Mouse (Mus musculus): Measurements from ENCODE around the gene Jmjd7. TPM values are rescaled to one million over a fixed set of nuclear protein-coding genes. Genes with fewer than 3 reads are reported as not detected.

Jmjd7 gene
- 20.3 and 20.7 TPM in 2 replicates for polyA plus RNA-seq (2015; fragmentation: Nextera tagmentation; extraction: Ambion mirVana)

DNA sequence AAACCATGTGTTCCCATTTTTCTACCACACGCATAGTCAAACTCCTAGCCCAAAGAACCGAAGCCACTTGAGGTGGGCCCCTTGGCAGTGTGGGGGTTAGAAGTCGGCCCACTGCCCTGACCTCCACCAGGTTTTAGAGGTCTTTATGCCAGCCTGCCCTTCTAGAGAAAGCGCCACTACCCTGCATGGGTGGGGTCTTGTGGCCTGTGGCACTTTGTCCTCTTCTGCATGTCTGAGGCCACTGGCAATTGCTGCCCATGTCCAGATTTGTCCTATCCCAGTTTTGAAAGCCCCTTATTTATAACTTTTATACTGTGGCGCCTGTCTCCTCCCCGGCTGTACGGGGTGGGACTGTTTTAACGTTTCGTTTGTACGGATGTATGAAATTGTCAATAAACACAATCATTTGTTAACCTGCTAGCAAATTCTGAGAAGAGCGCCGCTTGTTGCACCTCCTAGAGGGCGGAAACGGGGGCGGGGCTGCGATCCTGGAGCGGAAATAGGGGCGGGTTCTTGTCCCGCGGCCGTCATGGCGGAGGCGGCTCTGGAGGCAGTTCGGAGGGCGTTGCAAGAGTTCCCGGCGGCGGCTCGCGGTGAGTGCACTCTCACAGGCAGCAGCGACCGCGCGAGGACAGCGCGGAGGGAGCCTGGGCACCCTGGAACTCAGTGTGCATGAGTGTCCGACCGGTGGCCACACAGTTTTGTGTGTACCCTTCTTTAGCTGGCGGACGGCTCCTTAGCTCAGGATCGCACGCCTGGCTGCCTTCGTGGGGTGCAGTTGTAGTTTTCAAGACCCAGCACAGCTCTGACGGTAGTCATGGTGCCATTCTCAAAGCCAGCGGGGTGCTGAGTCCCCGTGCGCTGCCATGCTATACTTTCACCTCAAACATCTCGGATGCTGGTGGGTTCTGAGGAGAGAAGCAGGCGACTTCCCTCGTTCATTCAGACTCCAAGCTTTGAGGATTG lies at the start of gene Jmjd7, which contains the start of gene Gm28042:
TSS of gene Jmjd7 (plus strand) at position 500 of the 966 bp plus-strand sequence.
TSS of gene Gm28042 (plus strand) at position 510 of the 966 bp plus-strand sequence.
- Histone ChIP-seq H3K9ac (replicated peaks) (peak within 1 kb of the TSS; percentile 86), H3K4me3 (replicated peaks) (peak within 1 kb of the TSS; percentile 83), H3K27ac (replicated peaks) (peak within 1 kb of the TSS; percentile 95), H3K36me3 (peaks cover 45% of the 10 kb centered on the region), H3K4me2 (peak within 1 kb of the TSS; percentile 79), H3K4me1 (peaks cover 22% of the 10 kb centered on the region), H3K27me3 (replicated peaks) (no peaks in the 10 kb centered on the region), H3K9me3 (replicated peaks) (no peaks in the 10 kb centered on the region)
- 5% methylated on average over 50 of the region's 50 CpGs for WGBS
- ATAC-seq (ENCODE audit: low FRiP score): peak; percentile 91

DNA sequence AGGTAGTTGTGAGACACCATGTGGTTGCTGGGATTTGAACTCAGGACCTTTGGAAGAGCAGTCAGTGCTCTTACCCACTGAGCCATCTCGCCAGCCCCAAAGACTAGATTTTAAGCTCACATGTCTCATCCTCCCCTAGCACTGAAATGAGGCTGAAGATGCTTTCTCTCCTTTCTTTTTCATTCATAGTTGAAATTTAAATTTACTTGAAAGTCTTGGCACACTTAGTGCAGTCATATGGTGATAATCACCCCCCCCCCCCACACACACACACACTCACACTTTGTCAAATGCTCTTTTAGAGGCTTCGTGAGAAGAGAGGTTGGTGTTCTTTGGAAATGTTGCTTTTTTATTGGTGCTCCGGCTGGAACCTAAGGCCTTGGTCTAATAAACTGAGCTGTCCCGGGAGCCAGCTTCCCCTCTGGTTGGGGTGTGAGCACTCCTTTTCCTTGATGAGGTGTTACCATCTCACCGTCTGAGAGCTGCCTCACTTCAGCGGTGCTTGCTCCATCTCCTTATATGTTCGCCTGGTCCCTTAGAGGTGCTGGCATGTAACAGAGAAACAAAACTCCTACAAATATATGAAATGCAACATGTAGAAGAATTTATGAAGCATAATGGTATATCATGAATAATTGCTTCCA lies 46.8 kb upstream of the Jmjd7 start:
- Histone ChIP-seq H3K27me3 (replicated peaks) (no peaks in the 10 kb centered on the region), H3K4me1 (peaks cover 32% of the 10 kb centered on the region), H3K9me3 (replicated peaks) (no peaks in the 10 kb centered on the region), H3K27ac (replicated peaks) (no peak overlapping the region), H3K9ac (replicated peaks) (no peak overlapping the region), H3K4me3 (replicated peaks) (no peak overlapping the region), H3K36me3 (peaks cover 8% of the 10 kb centered on the region), H3K4me2 (no peak overlapping the region)
- ATAC-seq (ENCODE audit: low FRiP score): no peak
- 83% methylated on average over 7 of the region's 7 CpGs for WGBS

DNA sequence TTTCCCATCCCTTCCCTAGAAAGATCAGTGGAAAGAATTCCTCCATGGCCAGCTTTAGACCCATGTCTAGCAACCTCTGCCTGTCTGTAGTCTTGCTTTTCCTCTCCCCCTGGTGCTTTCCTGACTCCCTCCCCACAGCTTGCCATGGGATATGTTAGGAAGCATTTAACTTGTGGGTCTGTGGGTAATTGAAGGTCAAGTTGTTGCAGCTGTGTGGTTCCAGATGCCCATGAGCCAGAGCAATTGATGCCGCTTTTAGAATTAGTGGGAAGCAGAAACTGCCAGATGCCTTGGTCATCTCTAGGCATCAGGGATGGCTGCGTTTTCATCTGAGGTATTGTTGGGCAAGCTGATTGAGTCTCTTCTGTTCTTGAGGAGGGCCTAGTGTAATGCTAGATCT lies 45.7 kb upstream of the Jmjd7 start:
- Histone ChIP-seq H3K4me1 (peaks cover 24% of the 10 kb centered on the region), H3K9ac (replicated peaks) (no peak overlapping the region), H3K27me3 (replicated peaks) (no peaks in the 10 kb centered on the region), H3K4me3 (replicated peaks) (no peak overlapping the region), H3K36me3 (peaks cover 8% of the 10 kb centered on the region), H3K9me3 (replicated peaks) (no peaks in the 10 kb centered on the region), H3K27ac (replicated peaks) (no peak overlapping the region), H3K4me2 (no peak overlapping the region)
- WGBS: 92% methylated on average over 2 of the region's 2 CpGs
- no peak for ATAC-seq (ENCODE audit: low FRiP score)

DNA sequence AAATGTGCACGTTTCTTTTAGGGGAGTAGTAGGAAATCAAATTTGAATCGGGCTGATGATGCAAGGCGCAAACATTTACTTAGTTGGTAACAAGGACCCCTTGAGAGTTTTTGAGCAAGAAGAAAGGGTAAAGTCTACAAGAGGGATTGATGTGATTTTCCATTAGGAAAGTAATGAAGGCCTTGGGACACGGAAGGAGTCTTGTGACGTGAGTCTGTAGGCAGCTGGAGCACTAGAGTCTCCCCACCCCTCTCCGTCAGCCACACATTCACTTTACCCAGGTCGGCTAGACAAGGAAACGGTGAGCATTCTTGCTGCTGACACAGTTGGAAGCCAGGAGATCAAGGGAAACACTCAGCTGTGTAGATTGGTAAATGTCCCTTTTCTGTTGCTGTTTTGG lies 41.4 kb upstream of the Jmjd7 start:
- no peak for ATAC-seq (ENCODE audit: low FRiP score)
- Histone ChIP-seq H3K4me1 (no peaks in the 10 kb centered on the region), H3K4me3 (replicated peaks) (no peak overlapping the region), H3K27me3 (replicated peaks) (no peaks in the 10 kb centered on the region), H3K36me3 (peaks cover 8% of the 10 kb centered on the region), H3K4me2 (no peak overlapping the region), H3K27ac (replicated peaks) (no peak overlapping the region), H3K9me3 (replicated peaks) (no peaks in the 10 kb centered on the region), H3K9ac (replicated peaks) (no peak overlapping the region)
- 67% methylated on average over 8 of the region's 8 CpGs for WGBS

DNA sequence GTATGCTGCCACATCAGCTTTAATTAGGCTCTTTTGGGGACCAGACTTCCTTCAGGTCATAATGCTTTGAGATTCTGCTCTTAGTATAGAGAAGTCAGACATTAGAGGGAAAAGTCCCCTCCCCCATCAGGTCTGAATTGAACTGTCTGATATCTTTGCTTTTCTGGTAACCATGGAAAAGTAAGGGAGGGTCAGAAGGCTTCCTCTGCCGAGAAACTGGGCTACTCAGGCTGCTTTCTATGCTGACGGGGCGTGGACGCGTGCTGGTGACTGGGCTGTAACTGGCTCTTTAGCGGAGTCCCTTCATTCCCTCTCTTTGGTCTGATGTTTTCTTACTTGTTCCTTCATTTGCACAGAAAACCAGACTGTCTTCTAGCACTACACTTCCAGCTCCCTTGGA lies 40.9 kb upstream of the Jmjd7 start:
- Histone ChIP-seq H3K9ac (replicated peaks) (no peak overlapping the region), H3K9me3 (replicated peaks) (no peaks in the 10 kb centered on the region), H3K27ac (replicated peaks) (no peak overlapping the region), H3K36me3 (peaks cover 8% of the 10 kb centered on the region), H3K4me3 (replicated peaks) (no peak overlapping the region), H3K27me3 (replicated peaks) (no peaks in the 10 kb centered on the region), H3K4me1 (no peaks in the 10 kb centered on the region), H3K4me2 (no peak overlapping the region)
- ATAC-seq (ENCODE audit: low FRiP score): no peak
- WGBS: 67% methylated on average over 6 of the region's 6 CpGs

DNA sequence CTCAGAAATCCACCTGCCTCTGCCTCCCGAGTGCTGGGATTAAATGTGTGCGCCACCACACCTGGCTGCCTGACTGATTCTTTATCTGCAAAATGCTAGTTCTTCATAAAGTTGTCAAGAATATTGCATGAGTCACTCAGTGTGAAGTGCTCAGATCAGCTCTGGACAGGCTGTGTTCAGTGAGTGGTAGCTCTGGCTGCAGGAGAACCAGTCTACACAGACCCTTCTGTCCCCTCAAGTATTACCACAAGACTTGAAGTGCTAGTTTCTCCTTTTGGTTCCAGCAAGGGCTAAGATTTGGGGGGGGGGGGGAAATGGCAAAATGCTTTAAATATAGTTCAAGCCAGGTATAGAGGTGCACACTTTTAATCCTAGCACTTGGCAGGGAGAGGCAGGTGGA lies 39.8 kb upstream of the Jmjd7 start:
- H3K4me2 ChIP-seq: no peak overlapping the region
- no peaks in the 10 kb centered on the region for H3K4me1 ChIP-seq
- ATAC-seq (ENCODE audit: low FRiP score): no peak
- H3K27me3 ChIP-seq (replicated peaks): no peaks in the 10 kb centered on the region
- 100% methylated on average over 2 of the region's 2 CpGs for WGBS
- no peak overlapping the region for H3K27ac ChIP-seq (replicated peaks)
- H3K4me3 ChIP-seq (replicated peaks): no peak overlapping the region
- H3K36me3 ChIP-seq: peaks cover 3% of the 10 kb centered on the region
- H3K9ac ChIP-seq (replicated peaks): no peak overlapping the region
- no peaks in the 10 kb centered on the region for H3K9me3 ChIP-seq (replicated peaks)

DNA sequence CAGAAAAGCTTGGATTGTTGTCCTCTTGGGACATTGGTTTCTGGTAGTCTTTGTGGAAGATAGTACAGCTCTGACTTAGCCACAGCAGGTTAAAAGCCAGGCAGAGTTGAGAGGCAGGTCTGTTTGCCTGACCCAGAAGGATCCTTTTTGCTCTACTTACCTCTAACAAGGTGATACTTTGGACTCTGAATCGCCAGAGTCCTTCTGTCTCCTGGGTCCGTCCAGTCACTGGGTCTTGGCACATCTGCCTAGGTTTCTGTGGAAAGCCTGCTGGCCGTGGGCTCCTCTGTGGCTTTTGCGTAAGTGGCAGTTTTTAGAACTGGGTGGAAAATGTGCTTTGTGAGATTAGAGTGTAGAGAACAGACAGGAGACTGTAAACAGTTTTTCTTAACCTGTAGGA lies 38.3 kb upstream of the Jmjd7 start:
- H3K27me3 ChIP-seq (replicated peaks): no peaks in the 10 kb centered on the region
- H3K4me1 ChIP-seq: no peaks in the 10 kb centered on the region
- H3K27ac ChIP-seq (replicated peaks): no peak overlapping the region
- no peak overlapping the region for H3K4me2 ChIP-seq
- ATAC-seq (ENCODE audit: low FRiP score): no peak
- no peak overlapping the region for H3K4me3 ChIP-seq (replicated peaks)
- H3K9me3 ChIP-seq (replicated peaks): no peaks in the 10 kb centered on the region
- peaks cover 3% of the 10 kb centered on the region; the same call in 1 of the 2 replicates for H3K36me3 ChIP-seq
- no peak overlapping the region for H3K9ac ChIP-seq (replicated peaks)
- 97% methylated on average over 4 of the region's 4 CpGs for WGBS

DNA sequence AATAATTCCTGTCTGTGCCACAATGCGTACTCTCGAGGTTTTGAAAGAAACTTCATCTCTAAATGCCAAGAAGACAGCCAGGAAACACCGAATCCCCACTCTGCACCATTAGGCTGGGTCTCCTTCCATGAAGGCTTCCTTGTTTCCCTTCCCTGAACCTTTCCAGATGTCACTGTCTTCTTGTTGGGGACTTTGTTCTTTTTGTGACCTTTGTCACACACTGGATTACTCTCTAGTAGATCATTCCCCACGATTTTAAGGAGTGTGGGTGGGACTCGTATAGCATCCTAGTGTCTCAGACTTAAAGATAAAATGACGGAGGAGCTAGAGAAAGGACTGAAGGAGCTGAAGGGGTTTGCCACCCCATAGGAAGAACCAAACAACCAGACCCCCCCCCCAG lies 36.4 kb upstream of the Jmjd7 start:
- Histone ChIP-seq H3K27me3 (replicated peaks) (no peaks in the 10 kb centered on the region), H3K36me3 (peaks cover 3% of the 10 kb centered on the region; the same call in 1 of the 2 replicates), H3K4me2 (no peak overlapping the region), H3K9me3 (replicated peaks) (no peaks in the 10 kb centered on the region), H3K9ac (replicated peaks) (no peak overlapping the region), H3K4me1 (peaks cover 11% of the 10 kb centered on the region; the same call in 1 of the 2 replicates), H3K4me3 (replicated peaks) (no peak overlapping the region), H3K27ac (replicated peaks) (no peak overlapping the region)
- no peak for ATAC-seq (ENCODE audit: low FRiP score)
- WGBS: 84% methylated on average over 6 of the region's 6 CpGs

DNA sequence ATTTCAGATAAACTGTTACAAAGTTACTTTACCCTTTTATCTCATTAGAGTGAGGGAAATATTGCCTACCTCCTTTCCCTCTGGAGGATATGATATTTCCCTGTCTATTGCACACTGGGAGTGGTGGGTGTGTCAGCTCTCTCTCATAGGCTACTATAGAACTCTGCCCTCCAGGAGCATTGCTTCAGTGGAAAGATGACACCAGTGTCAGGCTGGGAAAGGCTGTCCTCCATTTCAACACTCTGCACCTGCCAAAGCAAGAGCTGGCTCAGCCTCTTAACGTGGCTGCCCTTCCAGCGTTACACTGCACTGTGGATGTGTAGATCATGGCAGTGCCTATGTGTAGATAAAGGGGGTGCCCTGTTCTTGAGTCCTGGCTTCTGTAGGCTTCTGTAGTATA lies 34.9 kb upstream of the Jmjd7 start:
- H3K27me3 ChIP-seq (replicated peaks): no peaks in the 10 kb centered on the region
- no peak overlapping the region for H3K4me2 ChIP-seq
- H3K4me1 ChIP-seq: peaks cover 19% of the 10 kb centered on the region; the same call in 1 of the 2 replicates
- H3K4me3 ChIP-seq (replicated peaks): no peak overlapping the region
- H3K9me3 ChIP-seq (replicated peaks): no peaks in the 10 kb centered on the region
- WGBS: 95% methylated on average over 2 of the region's 2 CpGs
- ATAC-seq (ENCODE audit: low FRiP score): no peak
- H3K9ac ChIP-seq (replicated peaks): no peak overlapping the region
- 0 out of 2 replicates have a peak, but pooled peaks cover 3% of the 10 kb centered on the region for H3K36me3 ChIP-seq
- H3K27ac ChIP-seq (replicated peaks): no peak overlapping the region

DNA sequence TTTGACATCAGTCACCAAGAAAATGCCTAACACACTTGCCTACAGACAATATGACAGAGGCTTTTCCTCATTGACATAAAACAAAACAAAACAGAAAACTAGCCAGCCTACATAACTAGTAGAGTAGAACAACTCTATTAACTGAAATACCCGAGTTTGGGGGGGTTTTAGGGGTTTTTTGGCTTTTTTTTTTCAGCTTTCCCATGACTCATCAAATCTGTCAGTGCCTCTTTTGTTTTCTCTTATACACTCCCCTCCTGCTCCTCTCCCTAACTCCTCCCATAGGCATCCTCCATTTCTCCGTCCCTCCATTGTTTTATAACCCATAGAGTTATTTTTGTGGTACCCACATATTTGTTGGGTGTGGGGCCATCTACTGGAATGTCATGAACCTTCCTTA lies 33.8 kb upstream of the Jmjd7 start:
- WGBS: 53% methylated on average over 2 of the region's 2 CpGs
- Histone ChIP-seq H3K27me3 (replicated peaks) (no peaks in the 10 kb centered on the region), H3K9me3 (replicated peaks) (no peaks in the 10 kb centered on the region), H3K4me3 (replicated peaks) (no peak overlapping the region), H3K36me3 (0 out of 2 replicates have a peak, but pooled peaks cover 6% of the 10 kb centered on the region), H3K9ac (replicated peaks) (no peak overlapping the region), H3K27ac (replicated peaks) (no peak overlapping the region), H3K4me2 (no peak overlapping the region), H3K4me1 (peaks cover 19% of the 10 kb centered on the region; the same call in 1 of the 2 replicates)
- no peak for ATAC-seq (ENCODE audit: low FRiP score)

DNA sequence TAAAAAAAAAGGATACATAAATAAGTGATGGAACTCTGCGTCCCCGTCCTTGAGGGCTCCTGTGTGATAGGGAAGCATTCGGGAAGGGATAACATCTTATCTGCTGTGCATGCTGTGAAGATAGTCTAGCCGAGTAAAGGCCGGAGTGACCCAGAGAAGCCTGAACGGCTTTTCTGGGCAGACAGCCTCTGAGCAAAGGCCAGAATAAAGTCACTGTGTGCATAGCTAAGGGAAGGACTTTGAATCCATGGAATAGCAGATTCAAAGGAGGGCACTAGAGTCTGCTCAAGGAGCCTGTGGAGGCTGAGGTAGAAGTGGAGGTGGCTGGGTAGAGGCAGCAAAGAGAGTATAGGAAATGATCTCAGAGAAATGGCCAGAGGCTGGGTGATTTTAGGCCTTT lies 32.4 kb upstream of the Jmjd7 start:
- peak overlapping the region; percentile 68 for H3K27ac ChIP-seq (replicated peaks)
- 92% methylated on average over 6 of the region's 6 CpGs for WGBS

More for the DNA sequence above, 32.4 kb upstream of the Jmjd7 start:
- Histone ChIP-seq H3K36me3 (peaks cover 15% of the 10 kb centered on the region; the same call in 1 of the 2 replicates), H3K4me2 (no peak overlapping the region), H3K9ac (replicated peaks) (no peak overlapping the region), H3K4me1 (peaks cover 19% of the 10 kb centered on the region; the same call in 1 of the 2 replicates), H3K9me3 (replicated peaks) (no peaks in the 10 kb centered on the region), H3K4me3 (replicated peaks) (no peak overlapping the region), H3K27me3 (replicated peaks) (no peaks in the 10 kb centered on the region)
- no peak for ATAC-seq (ENCODE audit: low FRiP score)

Measured in neural tube, embryonic 15.5 days (tissue).